Mouse (Mus musculus) ovary, postnatal 36 days (tissue): Measurements from ENCODE around the gene Gpank1.

Experiments used
- DNase-seq: peaks from one replicate; pipeline ENCODE4 v3.0.0; 2022; ENCODE audit warnings: low spot score, mixed read lengths

Gpank1 gene

GRCm38 (mm10) chr17:35121143-35121799, at the start of gene Gpank1:
TSS of gene Gpank1 (plus strand) at chr17:35121455.
- DNase-seq: peak; percentile 97

DNA sequence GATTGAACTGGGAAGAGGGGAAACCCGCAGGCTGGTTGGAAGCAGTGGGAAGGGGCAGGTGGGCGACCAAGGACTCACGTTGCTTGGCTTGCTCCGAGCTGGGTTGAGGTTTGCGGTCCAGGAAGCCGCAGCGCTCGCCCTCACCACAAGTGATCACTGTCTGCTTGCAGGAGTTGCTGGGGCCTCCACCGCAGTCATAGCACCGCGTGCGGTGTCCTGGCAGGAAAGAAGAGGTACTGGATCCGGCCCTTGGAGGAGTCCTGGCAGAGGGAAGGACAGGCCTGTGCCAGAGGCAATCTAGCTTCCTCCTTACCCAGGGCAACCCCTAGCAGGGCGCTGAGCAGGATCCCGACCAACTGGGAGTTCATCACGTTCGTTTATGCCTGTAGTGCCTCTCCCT, 47.2 kb upstream of the Gpank1 start:
- DNase-seq: no peak

DNA sequence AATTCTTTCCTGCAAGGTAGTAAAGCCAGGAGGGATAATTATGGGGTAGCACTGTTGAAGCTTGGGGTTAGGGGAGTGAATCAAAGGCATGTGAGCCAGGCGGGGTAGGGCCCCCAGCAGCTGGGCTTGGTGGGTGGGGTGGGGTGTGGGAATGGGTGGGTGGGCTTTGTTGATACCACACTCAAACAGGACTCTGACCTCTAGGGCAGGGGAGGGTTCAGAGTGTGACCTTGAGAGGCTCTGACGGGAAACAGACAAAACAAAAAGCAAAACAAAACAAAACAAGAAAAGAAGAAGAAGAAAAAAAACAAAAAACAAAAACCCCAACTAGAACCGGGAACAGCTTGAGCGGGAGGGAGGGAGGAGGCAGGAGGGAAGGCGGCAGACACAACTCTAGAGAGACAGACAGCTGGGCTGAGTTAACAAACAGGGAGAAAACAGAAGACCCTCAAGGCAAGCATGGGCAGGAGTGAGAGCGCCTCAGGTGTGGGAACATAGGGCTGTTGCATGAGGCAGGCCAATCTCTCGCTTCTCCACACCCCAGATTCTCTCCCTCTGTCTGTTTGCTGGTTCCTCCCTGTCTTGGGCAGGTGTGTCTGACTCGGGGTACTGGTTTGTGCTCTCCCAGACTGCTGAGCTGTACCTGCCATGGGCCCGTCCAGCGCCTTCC, 44.6 kb upstream of the Gpank1 start, which contains the start of gene Ly6g6e:
TSS of gene Ly6g6e (plus strand) at position 396 of the 670 bp plus-strand sequence.
- DNase-seq: no peak

GRCm38 (mm10) chr17:35077285-35077684, 44.0 kb upstream of the Gpank1 start:
- no peak for DNase-seq

- peak; percentile 61 for DNase-seq
These were observed 43.4 kb upstream of the Gpank1 start, which contains the start of gene Ly6g6d for GRCm38 (mm10) chr17:35077786-35078233. TSS of gene Ly6g6d (minus strand) at chr17:35078065.

DNA sequence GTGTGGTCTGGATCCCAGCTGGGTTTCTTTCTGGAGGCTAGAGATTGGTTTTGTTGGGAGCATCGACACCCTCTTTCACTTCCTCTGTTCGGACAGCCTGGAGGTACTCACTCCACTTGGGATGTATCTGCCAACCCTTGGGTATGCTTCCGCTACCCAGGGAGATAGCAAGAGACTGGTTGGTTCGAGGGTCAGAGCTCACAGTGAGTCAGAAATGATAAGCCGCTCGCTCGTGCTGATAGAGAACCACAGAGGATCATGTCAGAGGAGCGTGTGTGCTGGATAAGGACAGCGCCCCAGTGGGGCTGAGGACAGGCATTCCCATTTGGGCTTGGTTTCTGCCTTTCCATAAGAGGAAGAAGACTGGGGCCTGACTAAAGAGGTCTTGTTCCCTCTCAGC, 41.5 kb upstream of the Gpank1 start:
- DNase-seq: no peak

- DNase-seq: no peak
These were observed 41.0 kb upstream of the Gpank1 start for GRCm38 (mm10) chr17:35080248-35080647.

DNA sequence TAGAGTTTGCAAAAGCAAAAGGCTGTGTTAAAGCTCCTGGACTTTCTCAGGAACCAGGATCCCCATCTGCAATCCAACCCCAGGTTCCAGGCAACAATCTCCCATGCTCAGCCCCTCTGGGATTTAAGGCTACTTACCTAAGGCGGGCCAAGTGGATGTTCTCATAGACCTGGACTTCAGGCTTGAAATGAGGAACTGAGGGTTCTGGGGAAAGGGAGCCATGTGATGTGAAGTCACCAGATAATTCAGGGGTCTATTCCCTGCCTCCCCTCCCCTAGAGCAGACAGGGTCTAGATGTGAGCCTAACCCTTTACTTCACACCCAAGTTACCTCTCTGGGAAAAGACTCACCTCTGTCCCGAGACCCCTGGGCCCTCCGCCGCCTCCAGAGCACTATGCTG, 40.5 kb upstream of the Gpank1 start:
- DNase-seq: no peak

DNA sequence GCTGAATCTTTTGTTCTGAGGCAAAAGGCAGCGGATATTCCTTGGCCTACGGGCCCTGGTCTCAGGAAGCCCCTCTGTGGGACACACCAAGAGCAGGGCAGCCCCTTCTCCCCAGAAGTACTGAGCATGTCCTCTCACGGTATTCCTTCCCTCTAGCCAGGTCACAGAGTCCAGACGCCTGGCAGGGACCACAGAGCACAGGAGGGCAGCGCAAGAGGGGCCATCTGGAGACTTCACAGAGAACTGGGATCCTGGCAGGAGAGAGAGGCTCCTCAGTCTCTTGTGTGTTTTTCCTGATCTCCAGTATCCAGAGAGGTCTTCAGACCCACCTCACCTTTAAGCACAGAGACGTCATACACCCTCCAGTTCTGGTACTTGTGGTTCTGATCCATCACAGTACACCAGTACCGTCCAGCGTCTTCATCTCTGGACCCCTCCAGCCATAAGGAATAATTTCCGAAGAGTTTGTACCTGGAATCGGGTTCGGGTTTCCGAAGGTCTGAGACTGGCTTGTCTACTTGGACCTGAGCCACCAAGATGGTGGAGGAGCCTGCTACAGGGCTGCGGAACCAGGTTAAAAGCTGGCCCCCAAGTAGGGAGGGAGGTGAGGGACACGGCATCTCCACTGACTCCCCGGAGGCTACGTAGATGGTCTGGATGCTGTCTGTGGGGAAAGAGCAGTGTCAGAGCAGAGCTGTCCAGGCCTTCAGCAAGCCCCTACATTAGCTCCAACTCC, 38.2 kb upstream of the Gpank1 start:
- DNase-seq: no peak

DNA sequence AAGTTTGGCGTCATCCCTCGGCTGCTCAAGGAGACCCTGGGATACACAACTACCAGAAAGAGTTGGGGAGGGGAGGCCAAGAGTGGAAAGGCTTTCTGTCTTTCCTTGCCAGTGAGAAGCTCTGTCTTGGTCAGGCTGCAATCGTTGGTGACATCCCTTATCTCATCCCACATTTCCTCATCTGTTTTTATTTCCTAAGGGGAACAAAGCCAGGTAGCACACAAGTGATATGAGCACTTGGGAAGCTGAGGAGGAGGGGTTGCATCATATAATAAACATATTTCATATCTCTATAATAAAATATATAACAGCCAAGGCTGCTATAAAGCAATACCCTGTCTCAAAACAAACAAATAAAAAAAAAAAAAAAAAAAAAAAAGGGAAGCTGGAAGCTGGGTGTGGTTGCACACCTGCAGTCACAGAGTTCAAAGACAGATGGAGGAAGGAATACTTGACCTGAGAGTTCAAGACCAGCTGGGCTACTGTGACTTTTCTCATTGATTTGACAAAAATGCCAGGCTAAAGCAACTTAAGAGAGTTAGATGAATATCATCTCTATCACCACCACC, 37.2 kb upstream of the Gpank1 start:
- no peak for DNase-seq

DNA sequence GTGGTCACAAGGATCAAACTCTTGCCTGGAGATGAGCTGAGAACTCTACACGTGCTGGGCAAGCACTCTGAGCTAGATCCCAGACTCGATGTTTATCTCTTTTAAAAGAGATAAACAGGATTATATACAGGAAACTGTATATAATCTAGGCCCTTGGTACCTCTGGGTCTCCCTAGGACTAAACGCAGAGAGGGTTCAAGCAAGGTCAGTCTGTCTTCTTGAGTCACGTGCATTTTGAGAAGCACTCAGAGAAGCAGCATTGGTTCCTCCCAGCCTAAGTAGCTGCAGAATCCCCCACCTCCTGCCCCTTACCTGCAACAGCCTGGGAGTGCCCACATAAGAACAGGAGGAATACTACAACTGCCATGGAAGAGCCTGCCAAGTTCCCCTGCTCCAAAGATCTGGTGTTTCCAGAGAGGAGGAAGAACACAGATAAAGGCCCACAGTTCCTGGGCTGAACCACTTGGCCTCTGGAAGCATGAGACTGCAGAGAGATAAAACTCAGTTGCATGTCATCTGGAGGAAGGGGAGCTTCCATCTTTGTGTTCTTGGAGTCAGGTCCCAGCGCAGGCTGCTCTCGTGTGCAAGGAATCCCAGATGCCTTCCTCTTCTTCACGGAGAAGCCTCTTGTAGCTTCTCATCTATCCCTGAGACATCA, 35.9 kb upstream of the Gpank1 start, which contains the start of gene Ly6g6f:
TSS of gene Ly6g6f (minus strand) at position 403 of the 658 bp plus-strand sequence.
- DNase-seq: no peak

GRCm38 (mm10) chr17:35088151-35088550, 33.1 kb upstream of the Gpank1 start:
- DNase-seq: no peak

DNA sequence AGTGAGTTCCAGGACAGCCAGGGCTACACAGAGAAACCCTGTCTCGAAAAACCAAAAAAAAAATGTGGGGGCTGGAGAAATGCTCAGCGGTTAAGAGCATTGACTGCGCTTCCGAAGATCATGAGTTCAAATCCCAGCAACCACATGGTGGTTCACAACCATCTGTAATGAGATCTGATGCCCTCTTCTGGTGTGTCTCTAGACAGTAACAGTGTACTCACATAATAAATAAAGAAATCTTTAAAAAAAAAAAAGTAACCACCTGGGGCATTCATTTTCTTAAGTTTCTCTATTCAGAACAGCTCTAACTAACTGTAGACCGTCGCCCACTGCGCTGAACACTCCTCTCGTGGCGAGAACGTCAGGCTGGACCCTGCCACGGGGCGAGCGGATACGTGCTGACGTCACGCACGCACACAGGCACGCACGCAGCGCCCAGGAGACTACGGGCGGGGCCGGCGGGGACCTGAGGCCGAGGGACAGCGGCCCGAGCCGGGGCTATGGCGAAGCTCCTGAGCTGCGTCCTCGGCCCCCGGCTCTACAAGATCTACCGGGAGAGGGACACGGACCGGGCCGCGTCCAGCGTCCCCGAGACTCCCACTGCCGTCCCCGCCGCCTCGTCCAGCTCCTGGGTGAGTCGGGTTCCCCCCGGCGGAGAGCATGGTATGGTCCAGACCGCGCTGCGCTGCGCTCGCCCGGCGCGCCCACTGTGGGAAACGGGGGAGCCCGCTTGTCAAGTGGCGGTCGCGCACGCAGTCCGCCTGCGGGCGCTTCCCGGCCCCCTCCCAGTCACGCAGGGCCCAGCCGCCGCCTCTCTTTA, 32.2 kb upstream of the Gpank1 start, which contains the start of gene Abhd16a:
TSS of gene Abhd16a (plus strand) at position 439 of the 820 bp plus-strand sequence.
- peak; percentile 91 for DNase-seq

GRCm38 (mm10) chr17:35090166-35090932, 30.9 kb upstream of the Gpank1 start:
- no peak for DNase-seq

DNA sequence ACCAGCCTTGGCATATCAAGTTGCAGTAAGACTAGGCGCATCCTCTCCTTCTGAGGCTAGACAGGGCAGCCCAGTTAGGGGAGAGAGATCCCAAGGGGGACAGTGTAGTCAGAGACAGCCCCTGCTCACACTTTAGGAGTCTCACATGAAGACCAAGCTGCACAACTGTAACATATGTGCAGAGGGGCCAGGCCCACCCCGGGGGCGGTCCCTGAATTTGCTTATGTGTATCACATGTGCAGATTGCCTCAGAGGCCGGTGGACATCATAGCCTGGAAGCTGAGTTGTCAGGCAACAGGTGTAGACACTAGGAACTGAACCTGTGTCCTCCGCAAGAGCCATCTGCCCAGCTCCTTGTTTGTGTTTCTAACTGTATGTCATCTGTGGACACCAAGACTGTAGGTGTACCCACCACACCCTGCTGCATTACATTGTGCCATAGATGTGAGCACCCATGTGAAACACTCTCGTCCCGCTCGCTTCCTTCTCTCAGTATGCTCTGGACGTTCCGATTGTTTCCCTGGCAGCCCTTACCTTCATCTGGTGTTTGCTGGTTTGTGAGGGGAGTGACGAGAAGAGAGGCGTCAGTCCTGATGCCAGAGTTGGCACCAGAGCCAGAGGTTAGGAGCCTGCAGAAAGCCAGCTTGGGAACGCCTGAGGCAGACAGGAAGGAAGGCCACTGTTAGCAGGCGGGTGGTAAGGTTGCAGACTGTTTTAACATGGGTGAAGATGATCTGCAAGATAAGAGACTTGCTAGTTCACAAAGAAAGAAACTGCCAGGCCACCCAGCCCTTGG, 28.7 kb upstream of the Gpank1 start:
- no peak for DNase-seq

- DNase-seq: peak; percentile 42
These were observed 26.5 kb upstream of the Gpank1 start for GRCm38 (mm10) chr17:35094475-35095365.

GRCm38 (mm10) chr17:35096597-35096996, 24.7 kb upstream of the Gpank1 start:
- no peak for DNase-seq

- DNase-seq: no peak
These were observed 24.0 kb upstream of the Gpank1 start for GRCm38 (mm10) chr17:35097164-35097655.
